Mouse (Mus musculus): ENCODE data around the gene Ankrd31. TPM values are rescaled to one million over a fixed set of nuclear protein-coding genes. Genes with fewer than 3 reads are reported as not detected.
"Not testable (repeated sequence)": the region's sequence is repeated elsewhere in the genome, so short reads cannot be mapped to it uniquely, and the experiment has no call there.

Ankrd31 gene
- not detected for total RNA-seq (2021)
- long read RNA-seq, experiment 1 = 0 reads
- long read RNA-seq, experiment 2 = 0 reads

DNA sequence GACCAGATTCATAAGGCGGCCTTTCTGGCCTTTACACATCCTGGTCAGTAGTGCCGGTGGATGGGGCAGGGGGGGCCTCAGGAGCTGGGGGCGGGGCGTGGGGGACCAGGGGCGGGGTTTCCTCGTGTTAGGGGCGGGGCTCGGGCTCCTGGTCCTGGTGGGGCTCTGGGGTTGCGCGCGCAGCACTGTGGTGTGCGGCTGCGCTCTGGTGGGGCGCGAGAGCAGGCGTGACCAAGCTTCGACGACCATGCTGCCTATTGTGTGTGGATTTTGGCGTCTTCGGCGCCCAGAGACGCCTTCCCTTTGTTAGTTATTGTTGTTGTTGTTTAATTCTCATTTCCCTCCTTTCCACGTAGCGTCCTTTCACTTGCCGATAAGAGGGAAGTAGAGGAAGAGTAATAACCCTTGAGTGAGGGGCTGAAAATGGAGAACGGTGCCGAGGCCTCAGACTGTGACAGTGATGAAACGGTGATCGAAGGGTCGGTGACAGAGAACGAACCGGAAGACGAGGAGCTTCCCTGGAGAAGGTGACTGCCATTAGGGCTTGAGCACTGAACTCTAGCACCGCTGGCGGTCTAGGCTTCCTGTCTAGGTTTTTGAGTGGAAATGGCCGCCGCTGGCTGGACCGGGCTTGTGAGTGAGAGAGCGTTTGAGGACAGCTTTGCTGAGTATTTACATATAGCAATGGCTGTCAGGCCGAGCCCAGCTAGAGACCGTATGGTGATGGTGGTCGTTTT, at the start of gene Ankrd31:
TSS of gene Ankrd31 (plus strand) at position 164 of the 737 bp plus-strand sequence.
- intact Hi-C loops (cut with DNase I; ENCODE audit: low total_unique reads) = no loop called here
- DNase-seq = no peak

GRCm38 (mm10) chr13:96702567-96703278, 45.3 kb upstream of the Ankrd31 start:
- intact Hi-C loops (cut with DNase I; ENCODE audit: low total_unique reads) = no loop called here
- DNase-seq = no peak

GRCm38 (mm10) chr13:96709269-96710233, 38.5 kb upstream of the Ankrd31 start:
- intact Hi-C loops (cut with DNase I; ENCODE audit: low total_unique reads) = no loop called here
- no peak for DNase-seq

- intact Hi-C loops (cut with DNase I; ENCODE audit: low total_unique reads) = no loop called here
- DNase-seq = no peak
Measured at GRCm38 (mm10) chr13:96716311-96716710, 31.8 kb upstream of the Ankrd31 start.

DNA sequence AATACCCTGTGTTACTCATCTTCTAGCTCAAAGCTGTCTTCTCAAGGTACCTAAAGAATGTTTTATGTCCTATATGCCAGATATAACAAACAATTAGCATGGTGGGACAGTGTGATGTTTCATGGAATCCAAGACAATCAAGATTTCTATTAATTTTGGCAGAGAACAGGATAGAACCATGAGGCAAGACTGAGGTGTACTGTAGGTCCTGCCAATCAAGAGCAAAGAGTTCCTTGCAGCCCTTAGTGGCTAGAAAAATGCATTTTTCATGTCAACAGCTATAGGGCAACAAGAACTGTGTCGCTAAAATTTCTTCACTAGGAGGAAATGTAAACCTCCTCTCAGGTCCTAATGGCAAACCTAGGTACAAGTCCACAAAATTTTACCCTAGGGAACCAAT, 30.3 kb upstream of the Ankrd31 start:
- DNase-seq = no peak
- intact Hi-C loops (cut with DNase I; ENCODE audit: low total_unique reads) = no loop called here

DNA sequence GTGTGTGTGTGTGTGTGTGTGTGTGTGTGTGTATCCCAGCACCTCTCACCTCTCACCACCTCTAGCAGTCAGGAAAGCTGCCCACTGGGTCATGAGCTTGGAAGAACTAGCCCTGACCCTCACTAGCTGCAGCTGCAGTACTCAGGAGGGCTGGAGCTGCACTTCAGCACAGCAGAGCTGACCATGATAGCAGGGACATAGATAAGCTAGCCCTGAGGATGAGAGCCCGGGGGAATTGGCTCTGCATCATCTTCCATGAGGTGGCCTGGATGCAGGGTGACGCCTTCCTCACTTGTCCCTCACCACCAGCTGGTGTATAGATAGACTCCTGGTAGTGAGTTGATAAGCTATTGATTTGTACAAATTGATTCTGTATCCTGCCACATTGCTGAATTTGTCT, 28.1 kb upstream of the Ankrd31 start:
- intact Hi-C loops (cut with DNase I; ENCODE audit: low total_unique reads) = no loop called here

GRCm38 (mm10) chr13:96728289-96728688, 19.8 kb upstream of the Ankrd31 start:
- DNase-seq = no peak
- intact Hi-C loops (cut with DNase I; ENCODE audit: low total_unique reads) = no loop called here

More for the DNA sequence above, 28.1 kb upstream of the Ankrd31 start:
- no peak for DNase-seq

DNA sequence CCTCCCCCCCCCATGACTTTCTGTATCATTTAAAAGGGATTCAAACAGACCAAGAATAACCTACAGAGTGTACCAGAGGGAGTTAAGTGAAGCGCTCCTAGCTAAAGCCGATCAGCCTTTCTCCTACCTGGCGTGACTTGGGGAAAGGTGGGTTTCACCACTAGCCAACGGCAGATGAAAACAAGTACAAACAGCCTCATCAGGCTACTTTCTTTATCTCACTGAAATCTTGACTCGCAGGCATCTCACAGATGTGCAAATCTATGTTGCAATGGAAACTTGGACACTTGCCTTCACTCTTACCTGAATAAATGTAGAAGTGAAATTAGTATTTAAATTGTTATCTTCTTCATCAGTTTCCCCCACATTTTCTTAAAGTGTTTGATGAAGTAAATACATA, 18.9 kb upstream of the Ankrd31 start:
- DNase-seq = no peak
- intact Hi-C loops (cut with DNase I; ENCODE audit: low total_unique reads) = no loop called here

DNA sequence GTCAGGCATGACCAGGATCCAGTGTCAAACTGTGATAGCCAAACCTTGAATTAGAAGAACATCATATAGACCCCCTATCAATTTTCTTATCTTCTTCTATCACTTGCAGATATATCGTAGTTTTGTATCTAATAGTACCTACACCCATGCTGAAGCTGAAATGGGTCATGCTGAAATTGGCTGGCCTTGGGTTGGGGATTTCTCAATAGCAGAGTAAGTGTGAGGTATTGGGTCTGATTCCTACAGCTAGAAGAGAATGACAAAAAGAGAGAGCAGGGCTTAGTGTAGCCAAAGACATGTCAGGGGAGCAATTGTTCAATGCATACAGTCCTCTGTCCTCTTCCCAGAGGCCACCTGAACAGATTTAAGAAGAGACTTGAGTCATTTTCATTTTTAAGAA, 18.0 kb upstream of the Ankrd31 start:
- no peak for DNase-seq
- intact Hi-C loops (cut with DNase I; ENCODE audit: low total_unique reads) = no loop called here

DNA sequence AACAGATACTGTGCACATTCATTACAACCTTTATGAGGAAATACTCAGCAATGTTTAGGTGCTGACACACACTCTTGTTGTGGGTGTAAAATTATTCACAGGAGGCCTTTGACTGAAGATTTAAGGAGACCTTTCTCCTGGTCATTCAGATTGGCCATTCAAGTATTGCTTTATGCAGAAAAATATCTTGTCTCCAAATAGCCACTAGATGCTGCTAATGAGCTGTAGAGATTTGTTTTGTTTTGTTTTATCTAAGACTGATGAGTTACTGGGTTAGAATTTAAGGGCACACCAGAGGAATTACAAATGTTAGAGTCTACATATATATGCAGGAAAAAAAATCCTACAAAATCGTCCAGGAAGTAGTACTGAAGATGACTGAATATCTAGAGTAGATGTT, 12.9 kb upstream of the Ankrd31 start:
- intact Hi-C loops (cut with DNase I; ENCODE audit: low total_unique reads) = no loop called here
- no peak for DNase-seq

DNA sequence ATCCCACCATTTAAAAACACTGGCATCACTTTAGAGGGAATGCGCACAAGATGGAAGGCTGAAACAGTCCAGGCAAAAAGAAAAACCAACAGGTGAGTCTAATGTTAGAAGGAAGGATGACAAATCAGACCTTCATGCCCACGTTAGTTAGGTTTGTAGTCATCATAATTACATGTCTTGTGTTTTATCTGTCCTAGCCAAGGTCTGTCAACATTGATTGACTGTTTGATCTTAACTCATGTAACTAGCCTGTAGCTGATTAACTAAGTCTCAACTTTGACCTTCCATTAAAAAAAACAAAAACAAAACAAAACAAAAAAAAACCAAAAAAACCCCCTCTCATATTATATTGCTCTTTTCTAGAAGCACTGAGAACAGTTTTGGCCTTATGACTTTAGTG, 7.9 kb upstream of the Ankrd31 start:
- intact Hi-C loops (cut with DNase I; ENCODE audit: low total_unique reads) = no loop called here

GRCm38 (mm10) chr13:96742871-96743270, 5.2 kb upstream of the Ankrd31 start:
- DNase-seq = no peak
- intact Hi-C loops (cut with DNase I; ENCODE audit: low total_unique reads) = no loop called here

More for the DNA sequence above, 7.9 kb upstream of the Ankrd31 start:
- DNase-seq = no peak

GRCm38 (mm10) chr13:96746055-96746454, 2.0 kb upstream of the Ankrd31 start:
- intact Hi-C loops (cut with DNase I; ENCODE audit: low total_unique reads) = no loop called here
- no peak for DNase-seq

DNA sequence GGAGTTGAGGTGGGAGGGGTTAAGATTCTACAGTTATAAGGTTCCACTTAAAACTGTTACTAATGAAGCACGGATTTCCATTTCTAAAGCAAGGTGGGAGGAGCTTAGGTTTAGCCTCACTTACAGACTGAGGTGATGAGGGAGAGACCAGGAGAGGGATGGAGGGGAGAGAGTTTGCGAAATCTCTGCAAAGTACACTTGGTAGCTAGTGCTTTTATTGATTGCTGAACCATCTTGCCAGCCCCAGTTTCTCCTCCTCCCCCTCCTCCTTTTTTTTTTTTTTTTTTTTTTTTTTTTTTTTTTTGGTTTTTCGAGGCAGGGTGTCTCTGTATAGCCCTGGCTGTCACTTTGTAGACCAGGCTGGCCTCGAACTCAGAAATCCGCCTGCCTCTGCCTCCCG, 1.8 kb downstream of the Ankrd31 start:
- intact Hi-C loops (cut with DNase I; ENCODE audit: low total_unique reads) = no loop called here

DNA sequence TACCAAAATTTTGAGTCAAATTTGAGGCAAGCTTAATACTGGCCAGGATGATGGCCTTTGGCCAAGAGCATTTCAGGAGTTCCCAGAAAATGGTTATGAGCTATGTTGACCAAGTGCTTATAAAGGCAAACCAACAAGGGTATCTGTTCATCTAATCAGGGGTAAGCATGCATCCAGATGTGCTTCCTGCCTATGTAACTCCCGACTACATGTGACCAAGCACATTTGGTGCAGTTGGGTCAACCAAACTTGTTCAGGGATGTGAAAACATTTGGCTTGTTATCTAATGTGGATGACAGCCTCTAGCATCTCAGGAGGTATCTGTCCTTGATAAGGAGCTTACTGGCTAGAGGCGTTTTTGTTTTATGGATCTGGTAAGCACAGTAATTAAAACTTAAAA, 12.8 kb downstream of the Ankrd31 start:
- intact Hi-C loops (cut with DNase I; ENCODE audit: low total_unique reads) = no loop called here
- DNase-seq = no peak

More for the DNA sequence above, 1.8 kb downstream of the Ankrd31 start:
- DNase-seq = no peak

- DNase-seq; intact Hi-C loops (cut with DNase I; ENCODE audit: low total_unique reads): not testable (repeated sequence)
Measured at GRCm38 (mm10) chr13:96786071-96786470, 38.0 kb downstream of the Ankrd31 start.

GRCm38 (mm10) chr13:96793451-96793850, 45.4 kb downstream of the Ankrd31 start:
- no peak for DNase-seq
- intact Hi-C loops (cut with DNase I; ENCODE audit: low total_unique reads) = no loop called here

GRCm38 (mm10) chr13:96795301-96795700, 47.2 kb downstream of the Ankrd31 start:
- DNase-seq = no peak
- intact Hi-C loops (cut with DNase I; ENCODE audit: low total_unique reads) = no loop called here

GRCm38 (mm10) chr13:96797500-96797899, 49.4 kb downstream of the Ankrd31 start:
- no peak for DNase-seq
- intact Hi-C loops (cut with DNase I; ENCODE audit: low total_unique reads) = no loop called here

DNA sequence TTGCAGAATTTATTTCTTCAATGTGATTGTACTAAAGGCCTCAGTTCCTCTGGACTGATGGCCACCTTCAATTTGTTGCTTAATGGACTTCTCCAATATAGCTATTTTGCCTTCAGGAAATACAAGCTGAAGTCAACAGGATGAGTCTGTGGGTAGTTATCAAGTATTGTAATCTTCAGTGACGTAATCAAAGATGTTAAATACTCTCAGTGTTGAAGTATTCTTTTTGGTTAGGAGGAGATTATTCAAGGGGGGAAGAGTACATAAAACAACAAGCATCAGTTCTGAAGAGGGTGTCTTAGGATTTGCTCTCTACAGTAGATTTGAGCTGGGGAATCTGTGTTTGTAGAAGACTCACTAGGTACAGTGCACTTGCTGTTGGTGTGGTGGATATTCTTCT, 101.7 kb downstream of the Ankrd31 start:
- no peak for DNase-seq
- intact Hi-C loops (cut with DNase I; ENCODE audit: low total_unique reads) = loop anchor here (10.0 kb wide), 1 partner anchor 205 kb away; no protein-coding TSS in a partner anchor
